Mouse (Mus musculus): ENCODE measurements around the gene Olfr320.

DNA sequence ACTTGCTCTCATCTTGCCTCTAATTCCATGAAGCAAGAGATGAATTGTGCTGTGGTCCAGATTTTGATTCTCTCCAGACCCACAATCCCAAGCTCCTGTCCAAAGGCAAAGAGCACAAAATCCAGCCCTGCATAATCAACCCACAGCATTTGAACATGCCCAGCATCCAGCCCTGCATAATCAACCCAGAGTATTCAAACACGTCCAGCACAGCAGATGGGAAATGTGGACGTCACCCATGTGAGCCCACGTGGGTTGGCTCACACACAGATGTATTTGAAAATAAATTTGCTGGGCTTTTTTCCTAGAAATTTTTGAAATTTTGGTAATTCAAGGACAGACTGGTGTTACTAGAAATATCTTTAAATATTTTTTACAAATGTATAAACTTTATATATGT, 52.5 kb downstream of the Olfr320 start:
- TF ChIP-seq CTCF (IDR thresholded peaks at IDR 0.05; ENCODE audit: low read depth) (no peak), EP300 (IDR thresholded peaks at IDR 0.05; ENCODE audit: low read depth) (no peak)
